Mouse (Mus musculus): Measurements from ENCODE around the gene Trnp1.

GRCm38 (mm10) chr4:133491800-133492199 lies 6.5 kb downstream of the Trnp1 start:
- no peak for TF ChIP-seq CTCF (IDR thresholded peaks at IDR 0.05; ENCODE audit: control insufficient read depth, insufficient read depth, insufficient read length)
- no peak for TF ChIP-seq USF1 (IDR thresholded peaks at IDR 0.05; ENCODE audit: low read depth)
- TF ChIP-seq MAX (IDR thresholded peaks at IDR 0.05), result no peak
